Mouse (Mus musculus): ENCODE results near the gene Gm9817. TPM values are rescaled to one million over a fixed set of nuclear protein-coding genes. Genes with fewer than 3 reads are reported as not detected.
"Not testable (repeated sequence)": the region's sequence is repeated elsewhere in the genome, so short reads cannot be mapped to it uniquely, and the experiment has no call there.

Gene Gm9817
- polyA plus RNA-seq (2016; fragmentation: Nextera tagmentation; extraction: Ambion mirVana) = not detected in 2 replicates

GRCm38 (mm10) chr13:45078392-45078791 is at the start of gene Gm9817:
TSS of gene Gm9817 (plus strand) at chr13:45078692.
- not testable (repeated sequence) for H3K4me1 ChIP-seq; H3K27ac ChIP-seq (replicated peaks); DNase-seq (ENCODE audit: low spot score); H3K4me3 ChIP-seq; H3K9me3 ChIP-seq (replicated peaks); H3K36me3 ChIP-seq
- WGBS = 51% methylated on average over 16 of the region's 16 CpGs
- peaks cover 27% of the 10 kb centered on the region for H3K27me3 ChIP-seq (ENCODE audit: low read depth, poor library complexity, severe bottlenecking)

- DNase-seq (ENCODE audit: low spot score) = no peak
- no peaks in the 10 kb centered on the region for H3K27me3 ChIP-seq (ENCODE audit: low read depth, poor library complexity, severe bottlenecking)
- no peaks in the 10 kb centered on the region for H3K36me3 ChIP-seq
- no peak overlapping the region for H3K27ac ChIP-seq (replicated peaks)
- no peaks in the 10 kb centered on the region for H3K4me1 ChIP-seq
- H3K4me3 ChIP-seq = no peak overlapping the region
- H3K9me3 ChIP-seq (replicated peaks) = no peaks in the 10 kb centered on the region
- 85% methylated on average over 1 of the region's 1 CpGs for WGBS
These were observed 48.7 kb upstream of the Gm9817 start for GRCm38 (mm10) chr13:45029791-45030190.

DNA sequence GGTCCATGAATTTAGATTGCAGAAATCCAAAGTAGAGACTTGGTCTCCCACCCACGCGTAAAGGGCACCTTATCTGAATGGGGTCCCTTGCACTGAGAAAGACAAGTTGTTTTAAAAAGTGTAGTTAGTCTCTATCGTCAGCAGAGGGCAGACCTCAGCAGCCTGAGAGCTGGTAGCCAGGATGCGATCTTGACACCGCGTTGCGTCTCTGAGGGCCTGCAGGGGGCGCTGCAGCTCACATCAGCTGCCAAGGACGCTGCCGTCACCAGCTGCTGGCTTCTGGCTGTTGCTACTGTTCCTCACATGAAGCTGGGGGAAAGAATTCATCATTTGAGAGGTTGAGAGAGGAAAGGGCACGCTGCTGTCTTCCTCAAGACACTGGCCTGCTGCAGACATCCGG is 47.7 kb upstream of the Gm9817 start:
- 16% methylated on average over 12 of the region's 12 CpGs for WGBS
- Histone ChIP-seq H3K27ac (replicated peaks) (no peak overlapping the region), H3K4me3 (no peak overlapping the region), H3K36me3 (no peaks in the 10 kb centered on the region), H3K9me3 (replicated peaks) (no peaks in the 10 kb centered on the region), H3K4me1 (no peaks in the 10 kb centered on the region), H3K27me3 (ENCODE audit: low read depth, poor library complexity, severe bottlenecking) (no peaks in the 10 kb centered on the region)
- peak; percentile 85 for DNase-seq (ENCODE audit: low spot score)

- Histone ChIP-seq H3K27ac (replicated peaks) (no peak overlapping the region), H3K27me3 (ENCODE audit: low read depth, poor library complexity, severe bottlenecking) (no peaks in the 10 kb centered on the region), H3K4me1 (no peaks in the 10 kb centered on the region), H3K36me3 (no peaks in the 10 kb centered on the region), H3K4me3 (no peak overlapping the region), H3K9me3 (replicated peaks) (no peaks in the 10 kb centered on the region)
- WGBS = 77% methylated on average over 10 of the region's 10 CpGs
- DNase-seq (ENCODE audit: low spot score) = no peak
These were observed 47.2 kb upstream of the Gm9817 start for GRCm38 (mm10) chr13:45031314-45031713.

DNA sequence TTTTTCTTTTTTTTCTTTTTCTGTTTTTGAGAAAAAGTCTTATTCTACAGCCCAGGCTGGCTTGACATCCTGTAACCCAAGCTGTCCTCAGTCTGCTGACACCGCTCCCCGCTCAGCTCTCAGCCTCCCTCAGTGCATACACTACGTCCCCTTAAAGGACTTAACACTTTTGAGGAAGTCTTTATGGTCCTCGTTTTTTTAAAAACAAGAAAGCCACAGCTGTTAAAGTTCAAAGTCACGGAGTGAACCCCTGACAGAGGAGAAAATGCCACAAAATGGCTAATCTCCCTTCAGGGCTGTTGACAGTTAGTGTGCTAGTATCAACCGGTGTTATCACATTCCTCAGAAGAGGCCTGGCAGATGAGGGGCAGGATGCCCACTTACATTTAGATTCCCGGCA is 46.7 kb upstream of the Gm9817 start:
- Histone ChIP-seq H3K36me3 (no peaks in the 10 kb centered on the region), H3K27ac (replicated peaks) (no peak overlapping the region), H3K4me1 (no peaks in the 10 kb centered on the region), H3K4me3 (no peak overlapping the region), H3K27me3 (ENCODE audit: low read depth, poor library complexity, severe bottlenecking) (no peaks in the 10 kb centered on the region), H3K9me3 (replicated peaks) (no peaks in the 10 kb centered on the region)
- no peak for DNase-seq (ENCODE audit: low spot score)
- WGBS = 84% methylated on average over 7 of the region's 7 CpGs

DNA sequence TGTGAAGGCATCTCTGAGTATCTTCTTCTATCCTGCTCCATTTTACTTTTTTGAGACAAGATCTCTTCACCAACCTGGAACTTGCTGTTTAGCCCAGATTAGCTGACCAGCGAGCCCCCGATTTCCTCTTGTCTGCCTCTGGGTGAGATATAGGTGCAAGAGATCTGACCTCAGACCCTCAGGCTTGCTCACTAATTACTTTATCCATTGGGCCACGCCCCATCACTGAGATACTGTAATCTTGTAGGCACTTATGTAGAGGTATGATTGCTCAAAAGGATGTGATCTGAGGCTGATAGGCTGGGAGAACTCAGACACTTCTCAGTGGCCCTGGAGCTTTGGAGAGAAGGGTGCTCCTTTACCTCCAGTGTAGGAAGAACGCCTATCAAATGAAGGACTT is 46.0 kb upstream of the Gm9817 start:
- no peaks in the 10 kb centered on the region for H3K9me3 ChIP-seq (replicated peaks)
- H3K4me3 ChIP-seq = no peak overlapping the region
- H3K36me3 ChIP-seq = no peaks in the 10 kb centered on the region
- H3K27me3 ChIP-seq (ENCODE audit: low read depth, poor library complexity, severe bottlenecking) = no peaks in the 10 kb centered on the region
- WGBS = 85% methylated on average over 4 of the region's 4 CpGs
- no peak for DNase-seq (ENCODE audit: low spot score)
- no peaks in the 10 kb centered on the region for H3K4me1 ChIP-seq
- H3K27ac ChIP-seq (replicated peaks) = no peak overlapping the region

DNA sequence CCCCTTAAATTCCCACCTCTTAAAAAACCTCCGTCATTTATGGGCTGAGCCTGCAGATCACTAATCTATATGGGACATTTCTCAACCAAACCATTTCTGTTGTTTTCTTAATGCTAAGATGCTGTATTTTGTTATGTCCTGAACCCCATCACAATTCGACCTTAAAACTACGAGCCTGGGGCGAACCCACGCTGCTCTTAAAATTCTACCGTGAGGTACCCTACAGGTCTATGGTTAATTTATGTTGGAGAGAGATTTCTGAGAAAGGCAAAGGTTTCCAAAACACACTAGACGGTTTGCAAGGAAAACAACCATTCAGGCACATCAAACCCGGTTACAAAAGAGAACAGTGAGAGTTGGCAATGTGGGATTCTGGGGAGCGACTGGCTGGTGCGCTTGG is 45.1 kb upstream of the Gm9817 start:
- Histone ChIP-seq H3K36me3 (no peaks in the 10 kb centered on the region), H3K4me3 (no peak overlapping the region), H3K27me3 (ENCODE audit: low read depth, poor library complexity, severe bottlenecking) (no peaks in the 10 kb centered on the region), H3K27ac (replicated peaks) (no peak overlapping the region), H3K9me3 (replicated peaks) (no peaks in the 10 kb centered on the region), H3K4me1 (no peaks in the 10 kb centered on the region)
- no peak for DNase-seq (ENCODE audit: low spot score)
- WGBS = 94% methylated on average over 10 of the region's 10 CpGs

- DNase-seq (ENCODE audit: low spot score) = no peak
These were observed 43.7 kb upstream of the Gm9817 start for GRCm38 (mm10) chr13:45034759-45035158.

DNA sequence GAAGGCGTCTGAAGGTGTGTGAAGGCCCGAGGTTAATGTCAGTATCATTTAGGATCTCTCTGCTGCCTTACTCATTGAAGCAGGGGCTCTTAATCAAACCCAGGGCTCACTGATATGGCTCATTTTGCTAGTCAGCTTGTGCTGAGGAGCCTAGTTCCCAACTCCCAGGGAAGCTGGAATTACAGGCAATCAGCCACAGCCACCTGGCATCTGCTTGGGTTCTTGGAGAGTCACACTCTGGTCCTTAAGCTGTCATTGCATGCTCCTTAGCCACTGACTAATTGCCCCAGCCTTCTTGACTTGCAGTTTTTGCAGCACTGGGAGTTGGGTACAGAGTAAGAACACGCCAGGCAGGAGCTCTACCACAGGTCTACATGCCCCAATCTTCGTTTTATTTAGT is 42.1 kb upstream of the Gm9817 start:
- Histone ChIP-seq H3K4me3 (no peak overlapping the region), H3K4me1 (no peaks in the 10 kb centered on the region), H3K36me3 (no peaks in the 10 kb centered on the region), H3K27me3 (ENCODE audit: low read depth, poor library complexity, severe bottlenecking) (no peaks in the 10 kb centered on the region), H3K27ac (replicated peaks) (no peak overlapping the region), H3K9me3 (replicated peaks) (no peaks in the 10 kb centered on the region)
- DNase-seq (ENCODE audit: low spot score) = no peak
- WGBS = 91% methylated on average over 4 of the region's 4 CpGs

More at GRCm38 (mm10) chr13:45034759-45035158, 43.7 kb upstream of the Gm9817 start:
- WGBS = 81% methylated on average over 7 of the region's 7 CpGs
- H3K27me3 ChIP-seq (ENCODE audit: low read depth, poor library complexity, severe bottlenecking) = no peaks in the 10 kb centered on the region
- H3K4me1 ChIP-seq = no peaks in the 10 kb centered on the region
- H3K9me3 ChIP-seq (replicated peaks) = no peaks in the 10 kb centered on the region
- no peaks in the 10 kb centered on the region for H3K36me3 ChIP-seq
- no peak overlapping the region for H3K27ac ChIP-seq (replicated peaks)
- no peak overlapping the region for H3K4me3 ChIP-seq

DNA sequence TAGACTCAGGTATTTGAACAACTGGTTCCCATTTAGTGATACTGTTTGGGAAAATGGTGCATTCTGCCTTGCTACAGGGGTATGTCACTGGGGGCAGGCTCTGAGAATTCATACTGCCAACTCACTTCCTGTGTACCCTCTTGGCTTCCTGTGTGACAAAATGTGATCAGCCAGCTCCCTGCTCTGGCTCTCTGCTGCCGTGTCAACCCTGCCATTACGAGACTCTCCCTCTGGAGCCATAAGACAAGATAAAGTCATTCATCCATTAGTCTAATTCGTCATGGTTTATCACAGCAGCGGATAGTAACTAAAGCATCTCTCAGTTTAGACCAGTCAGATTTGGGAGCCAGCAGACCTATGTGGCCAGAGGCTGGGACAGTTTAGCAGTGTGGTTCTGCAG is 38.3 kb upstream of the Gm9817 start:
- no peak overlapping the region for H3K27ac ChIP-seq (replicated peaks)
- no peak overlapping the region for H3K4me3 ChIP-seq
- no peaks in the 10 kb centered on the region for H3K36me3 ChIP-seq
- no peaks in the 10 kb centered on the region for H3K27me3 ChIP-seq (ENCODE audit: low read depth, poor library complexity, severe bottlenecking)
- no peaks in the 10 kb centered on the region for H3K4me1 ChIP-seq
- 77% methylated on average over 4 of the region's 4 CpGs for WGBS
- DNase-seq (ENCODE audit: low spot score) = no peak
- no peaks in the 10 kb centered on the region for H3K9me3 ChIP-seq (replicated peaks)

DNA sequence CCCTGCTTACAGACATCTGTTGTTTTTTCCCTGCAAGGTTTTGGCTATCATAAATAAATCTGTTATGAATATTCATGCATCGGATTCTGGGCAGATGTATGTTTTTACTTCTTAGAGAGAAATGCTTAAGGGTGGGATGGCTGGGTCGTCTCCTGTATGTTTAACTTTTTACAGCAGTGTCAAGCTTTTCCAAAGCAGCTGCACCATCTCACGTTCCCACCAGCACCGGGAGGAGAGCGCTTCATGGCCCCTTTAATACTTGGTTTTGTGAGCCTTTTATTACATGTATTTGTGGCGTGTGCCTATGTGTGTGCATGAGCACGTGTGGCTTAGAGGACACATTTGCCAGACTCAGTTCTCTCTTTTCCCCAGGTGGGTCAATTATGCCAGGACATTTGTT is 37.8 kb upstream of the Gm9817 start:
- Histone ChIP-seq H3K4me3 (no peak overlapping the region), H3K4me1 (no peaks in the 10 kb centered on the region), H3K9me3 (replicated peaks) (no peaks in the 10 kb centered on the region), H3K27ac (replicated peaks) (no peak overlapping the region), H3K27me3 (ENCODE audit: low read depth, poor library complexity, severe bottlenecking) (no peaks in the 10 kb centered on the region), H3K36me3 (no peaks in the 10 kb centered on the region)
- no peak for DNase-seq (ENCODE audit: low spot score)
- 91% methylated on average over 7 of the region's 7 CpGs for WGBS

DNA sequence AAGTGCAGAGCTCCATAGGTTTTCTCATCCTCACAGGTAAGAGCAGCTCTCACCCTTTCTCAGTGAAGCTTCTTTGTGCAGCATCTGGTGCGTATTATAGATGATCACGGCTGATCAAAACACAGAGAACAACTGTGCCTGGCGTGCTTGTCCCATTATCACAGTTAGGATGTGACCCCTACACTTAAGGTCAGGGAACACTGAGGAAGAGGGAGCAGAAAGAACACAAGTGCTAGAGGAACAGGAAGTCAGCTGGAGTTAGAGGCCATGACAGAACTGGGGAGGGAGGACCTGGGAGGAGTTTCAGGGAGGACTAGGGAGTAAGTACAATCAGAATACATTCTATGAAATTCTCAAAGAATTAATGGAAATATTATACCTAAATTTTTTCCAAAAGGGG is 35.0 kb upstream of the Gm9817 start:
- WGBS = 82% methylated on average over 3 of the region's 3 CpGs

DNA sequence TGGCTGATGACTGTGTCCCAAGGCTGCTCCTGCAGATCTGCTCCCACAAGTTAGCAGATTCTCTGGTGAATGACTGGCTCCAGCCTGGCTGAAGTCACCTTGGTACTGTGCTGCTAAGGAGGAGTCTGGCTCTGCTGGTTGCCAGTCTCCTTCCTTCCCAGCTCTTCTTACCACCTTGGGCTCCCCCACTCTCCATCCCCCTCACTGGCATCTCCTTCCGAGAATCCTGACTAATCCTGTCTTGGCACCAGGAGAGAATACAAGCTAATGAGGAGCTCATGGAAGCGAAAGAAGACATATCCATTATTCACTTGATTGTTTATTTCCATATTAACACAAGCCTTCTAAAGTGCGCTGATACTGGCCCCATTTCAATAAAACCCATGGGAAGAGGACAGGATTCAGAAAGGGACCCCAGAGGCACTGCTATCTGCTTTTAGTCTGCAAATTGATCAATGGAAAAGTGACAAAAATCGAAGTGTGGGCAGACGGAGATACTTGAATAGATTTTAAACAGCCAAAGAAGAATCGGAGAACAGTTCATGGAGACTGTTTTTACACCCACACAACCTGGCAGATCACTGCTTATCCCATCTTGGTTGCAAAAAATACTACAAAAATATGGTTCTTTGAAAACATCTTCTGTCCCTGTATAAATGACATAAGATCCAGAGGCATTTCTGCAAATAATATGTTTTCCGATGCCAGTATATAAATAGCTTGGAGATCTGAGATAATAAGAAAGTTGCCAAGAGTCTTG is 29.1 kb upstream of the Gm9817 start:
- Histone ChIP-seq H3K27ac (replicated peaks) (no peak overlapping the region), H3K36me3 (no peaks in the 10 kb centered on the region), H3K27me3 (ENCODE audit: low read depth, poor library complexity, severe bottlenecking) (no peaks in the 10 kb centered on the region), H3K9me3 (replicated peaks) (no peaks in the 10 kb centered on the region), H3K4me3 (no peak overlapping the region), H3K4me1 (no peaks in the 10 kb centered on the region)
- no peak for DNase-seq (ENCODE audit: low spot score)
- WGBS = 84% methylated on average over 7 of the region's 7 CpGs

More for the DNA sequence above, 35.0 kb upstream of the Gm9817 start:
- no peak for DNase-seq (ENCODE audit: low spot score)
- Histone ChIP-seq H3K27ac (replicated peaks) (no peak overlapping the region), H3K36me3 (no peaks in the 10 kb centered on the region), H3K27me3 (ENCODE audit: low read depth, poor library complexity, severe bottlenecking) (no peaks in the 10 kb centered on the region), H3K4me3 (no peak overlapping the region), H3K4me1 (no peaks in the 10 kb centered on the region), H3K9me3 (replicated peaks) (no peaks in the 10 kb centered on the region)

All from midbrain, embryonic 10.5 days (tissue).